Mouse (Mus musculus): ENCODE results near the gene Ms4a6b.

GRCm38 (mm10) chr19:11485746-11486145 is 30.6 kb upstream of the Ms4a6b start, which contains the start of gene Gm8369:
- TF ChIP-seq GATA1 (IDR thresholded peaks at IDR 0.05; ENCODE audit: borderline replicate concordance, low read length) (no peak), FLI1 (IDR thresholded peaks at IDR 0.05; ENCODE audit: low read length) (no peak)

Data from megakaryocyte, embryonic 14.5 days (primary cell).